In genomic region chr3:147545329-147546006, GRCm38 (mm10) we compare ENCODE assay signal across 22 mouse cellular contexts.
DNase-seq lines count a peak whose midpoint lies in the region; ATAC-seq and TF ChIP-seq lines count a peak whose summit lies in the region.
"Had no signal": no experiment of that assay in that cellular context is flagged by ENCODE, and none has a peak within 500 bp of the region (broad histone marks: within the 10 kb centered on the region; RNA-seq: fewer than 3 reads in every experiment).

No protein-coding gene starts in this region.

- no peak for TF ChIP-seq POLR2A in heart, adult 2 months (IDR thresholded peaks at IDR 0.05; ENCODE audit: insufficient read depth, low read depth, low read length)

- no peak for DNase-seq in heart, adult 2 months
- DNase-seq in lung, postnatal 25 days (ENCODE audit: low spot score) = peak; percentile 2
- DNase-seq in lung, postnatal 10 days = no peak
- DNase-seq in limb, embryonic 10.5 days (ENCODE audit: low spot score) = no peak
- no peak for DNase-seq in ovary, postnatal 36 days (ENCODE audit: low spot score)
- no peak for DNase-seq in adrenal gland, adult (ENCODE audit: inconsistent age in 2 of 2, low spot score in 1 of 2)
- DNase-seq: adrenal gland, adult 2 months; cerebellum, adult 11-12 months; cerebellum, postnatal 10 days; gastrocnemius, adult 2 months; layer of hippocampus, adult 9-11 months; liver; right cerebral cortex, postnatal 25 days; spleen, adult 18-20 months had no signal

- no peak for ATAC-seq in heart, embryonic 14.5 days (ENCODE audit: insufficient number of reproducible peaks, insufficient read depth, low FRiP score, low read depth)
- ATAC-seq: hindbrain, embryonic 16.5 days; intestine, embryonic 16.5 days; midbrain, embryonic 13.5 days; Patski had no signal

- TF ChIP-seq EP300 in heart, adult 2 months (IDR thresholded peaks at IDR 0.05; ENCODE audit: insufficient read depth, low read depth, low read length) = no peak

- H3K27ac ChIP-seq in heart, embryonic 14.5 days (replicated peaks in 1 of 2; ENCODE audit: control insufficient read depth in 1 of 2, insufficient read depth in 1 of 2, low read depth in 2 of 2, low read length in 2 of 2) = no peak overlapping the region
- H3K27ac ChIP-seq in heart, adult 2 months = no peak overlapping the region
- H3K27ac ChIP-seq in limb, embryonic 10.5 days = peak overlapping the region; percentile 51; the same call in 1 of the 2 replicates
- H3K27ac ChIP-seq: gastrocnemius, adult 2 months; hindbrain, embryonic 10.5 days; liver, embryonic 15.5 days; midbrain, embryonic 13.5 days had no signal

- intact Hi-C loops in heart, adult 2 months (cut with DNase I) = no loop called here

- 0 out of 2 replicates have a peak overlapping the region, but pooled peaks have one; percentile 21 for H3K4me2 ChIP-seq in heart, embryonic 14.5 days (ENCODE audit: low read length)
- H3K4me2 ChIP-seq: liver, embryonic 15.5 days; midbrain, embryonic 13.5 days had no signal

- no peaks in the 10 kb centered on the region for H3K27me3 ChIP-seq in heart, embryonic 14.5 days (ENCODE audit: control insufficient read depth, insufficient read depth, low read length)
- H3K27me3 ChIP-seq in heart, adult 2 months (ENCODE audit: control insufficient read depth, insufficient read depth, low read length) = no peaks in the 10 kb centered on the region
- no peaks in the 10 kb centered on the region for H3K27me3 ChIP-seq in limb, embryonic 10.5 days (ENCODE audit: low read depth, poor library complexity, severe bottlenecking)
- H3K27me3 ChIP-seq: liver, embryonic 15.5 days; midbrain, embryonic 13.5 days; Patski had no signal

- H3K36me3 ChIP-seq in heart, embryonic 14.5 days (ENCODE audit: control insufficient read depth, insufficient read depth, low read length) = no peaks in the 10 kb centered on the region
- no peaks in the 10 kb centered on the region for H3K36me3 ChIP-seq in heart, adult 2 months (ENCODE audit: control insufficient read depth, insufficient read depth, low read length)
- no peaks in the 10 kb centered on the region for H3K36me3 ChIP-seq in limb, embryonic 10.5 days
- H3K36me3 ChIP-seq: G1E; hindbrain, embryonic 10.5 days; liver, embryonic 15.5 days; midbrain, embryonic 13.5 days had no signal

- H3K9ac ChIP-seq in heart, embryonic 14.5 days (ENCODE audit: low read length) = no peak overlapping the region
- no peak overlapping the region for H3K9ac ChIP-seq in heart, adult 2 months (ENCODE audit: low read depth, low read length)
- H3K9ac ChIP-seq: liver, embryonic 15.5 days; midbrain, embryonic 13.5 days had no signal

- WGBS in heart, embryonic 14.5 days = 33% methylated on average over 6 of the region's 6 CpGs
- 51% methylated on average over 6 of the region's 6 CpGs for WGBS in heart, adult 2 months
- WGBS in limb, embryonic 10.5 days = 52% methylated on average over 6 of the region's 6 CpGs

- no peak overlapping the region for H3K4me3 ChIP-seq in heart, embryonic 14.5 days (ENCODE audit: control insufficient read depth in 1 of 2, insufficient read depth in 1 of 2, low read depth in 1 of 2, low read length in 2 of 2)
- H3K4me3 ChIP-seq in heart, adult 2 months = no peak overlapping the region
- H3K4me3 ChIP-seq in limb, embryonic 10.5 days = no peak overlapping the region
- H3K4me3 ChIP-seq: gastrocnemius, adult 2 months; hindbrain, embryonic 10.5 days; liver, embryonic 15.5 days; midbrain, embryonic 13.5 days had no signal

- TF ChIP-seq CTCF in heart, adult 2 months (IDR thresholded peaks at IDR 0.05) = no peak

- H3K4me1 ChIP-seq in heart, embryonic 14.5 days (ENCODE audit: control insufficient read depth in 2 of 2, insufficient read depth in 2 of 2, low read length in 2 of 2) = no peaks in the 10 kb centered on the region
- H3K4me1 ChIP-seq in heart, adult 2 months (ENCODE audit: control insufficient read depth, insufficient read depth, low read length) = no peaks in the 10 kb centered on the region
- H3K4me1 ChIP-seq in limb, embryonic 10.5 days = peaks cover 3% of the 10 kb centered on the region; the same call in 1 of the 2 replicates
- H3K4me1 ChIP-seq: hindbrain, embryonic 10.5 days; liver, embryonic 15.5 days; midbrain, embryonic 13.5 days had no signal

- H3K79me2 ChIP-seq in heart, adult 2 months (replicated peaks; ENCODE audit: control insufficient read depth, insufficient read depth, low read length) = no peaks in the 10 kb centered on the region

- H3K9me3 ChIP-seq in heart, embryonic 14.5 days (ENCODE audit: control insufficient read depth, low read length) = no peaks in the 10 kb centered on the region
- H3K9me3 ChIP-seq in limb, embryonic 10.5 days (replicated peaks) = no peaks in the 10 kb centered on the region
- H3K9me3 ChIP-seq: hindbrain, embryonic 10.5 days; liver, embryonic 15.5 days; midbrain, embryonic 13.5 days had no signal
